Mouse (Mus musculus) testis, adult 2 months (tissue): ENCODE data around the gene Zfp985.
"Not testable (repeated sequence)": the region's sequence is repeated elsewhere in the genome, so short reads cannot be mapped to it uniquely, and the experiment has no call there.

Experiments used
- CTCF ChIP-seq: fragments of 200-500 bp; IDR thresholded peaks from 2 replicates; pipeline ENCODE4 v1.5.1; 2012; ENCODE audit warnings: low read depth, mild to moderate bottlenecking, inconsistent platforms, low read length, moderate library complexity; ENCODE audit not compliant: control insufficient read depth, insufficient read depth, insufficient replicate concordance
- POLR2A ChIP-seq: fragments of 200-500 bp; IDR thresholded peaks from 2 replicates; pipeline ENCODE4 v1.6.1; 2012; ENCODE audit warnings: low read depth, mild to moderate bottlenecking, inconsistent platforms, low read length, moderate library complexity; ENCODE audit not compliant: control insufficient read depth

DNA sequence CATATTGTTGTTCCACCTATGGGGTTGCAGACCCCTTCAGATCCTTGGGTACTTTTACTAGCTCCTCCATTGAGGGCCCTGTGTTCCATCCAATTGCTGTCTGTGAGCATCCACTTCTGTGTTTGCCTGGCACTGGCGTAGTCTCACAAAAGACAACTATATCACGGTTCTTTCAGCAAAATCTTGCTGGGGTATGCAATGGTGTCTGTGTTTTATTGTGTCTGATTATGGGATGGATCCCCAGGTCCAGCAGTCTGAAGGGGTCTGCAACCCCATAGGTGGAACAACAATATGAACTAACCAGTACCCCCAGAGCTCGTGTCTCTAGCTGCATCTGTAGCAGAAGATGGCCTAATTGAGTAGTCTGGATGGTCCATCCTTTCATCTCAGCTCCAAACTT, 41.6 kb downstream of the Zfp985 start:
- TF ChIP-seq CTCF, POLR2A: not testable (repeated sequence)
